Mouse (Mus musculus): ENCODE data around the gene Csf2rb2.
"Not testable (repeated sequence)": the region's sequence is repeated elsewhere in the genome, so short reads cannot be mapped to it uniquely, and the experiment has no call there.

Csf2rb2 gene

GRCm38 (mm10) chr15:78305341-78305933 is at the start of gene Csf2rb2:
Gene Csf2rb2, minus strand, starts transcription at chr15:78305721.
- no peak for DNase-seq (ENCODE audit: low spot score)

DNA sequence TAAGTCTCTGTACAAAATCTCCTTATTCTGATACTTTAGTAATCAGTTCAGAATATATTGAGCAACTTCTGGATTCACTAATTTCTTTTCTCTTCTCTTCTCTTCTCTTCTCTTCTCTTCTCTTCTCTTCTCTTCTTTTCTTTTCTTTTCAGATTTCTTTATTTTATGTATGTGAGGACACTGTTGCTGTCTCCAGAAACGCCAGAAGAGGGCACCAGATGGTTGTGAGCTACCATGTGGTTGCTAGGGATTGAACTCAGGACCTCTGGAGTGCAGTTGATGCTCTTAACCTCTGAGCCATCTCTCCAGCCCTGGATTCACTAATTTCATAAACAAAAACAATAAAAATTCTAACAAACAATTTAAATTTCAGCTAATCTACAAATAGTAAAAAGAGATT is 49.4 kb upstream of the Csf2rb2 start:
- peak; percentile 50 for DNase-seq (ENCODE audit: low spot score)

- DNase-seq (ENCODE audit: low spot score): no peak
Observed at GRCm38 (mm10) chr15:78351586-78352165, 46.2 kb upstream of the Csf2rb2 start.

- DNase-seq (ENCODE audit: low spot score): no peak
Observed at GRCm38 (mm10) chr15:78344567-78344966, 39.0 kb upstream of the Csf2rb2 start.

- no peak for DNase-seq (ENCODE audit: low spot score)
Observed at GRCm38 (mm10) chr15:78343683-78344082, 38.2 kb upstream of the Csf2rb2 start.

DNA sequence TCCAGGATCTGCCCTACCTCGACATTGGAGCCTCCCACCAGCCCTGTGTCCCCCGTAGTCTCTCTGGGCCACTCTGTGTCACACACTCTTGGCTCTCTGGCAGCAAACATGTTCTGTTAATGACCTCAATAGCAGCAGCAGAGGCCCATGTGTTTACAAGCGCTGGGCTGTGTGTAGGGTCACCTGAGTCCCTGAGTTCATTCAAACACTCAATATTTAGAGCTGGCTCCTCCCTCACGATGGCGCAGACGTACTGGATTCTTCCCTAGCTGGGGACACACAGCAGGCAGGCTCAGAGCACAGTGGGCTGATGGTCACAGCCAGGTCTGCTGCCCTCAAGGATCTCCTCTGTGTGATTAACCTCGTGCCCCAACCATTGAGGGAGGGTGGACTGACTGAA is 35.4 kb upstream of the Csf2rb2 start:
- not testable (repeated sequence) for DNase-seq (ENCODE audit: low spot score)

DNA sequence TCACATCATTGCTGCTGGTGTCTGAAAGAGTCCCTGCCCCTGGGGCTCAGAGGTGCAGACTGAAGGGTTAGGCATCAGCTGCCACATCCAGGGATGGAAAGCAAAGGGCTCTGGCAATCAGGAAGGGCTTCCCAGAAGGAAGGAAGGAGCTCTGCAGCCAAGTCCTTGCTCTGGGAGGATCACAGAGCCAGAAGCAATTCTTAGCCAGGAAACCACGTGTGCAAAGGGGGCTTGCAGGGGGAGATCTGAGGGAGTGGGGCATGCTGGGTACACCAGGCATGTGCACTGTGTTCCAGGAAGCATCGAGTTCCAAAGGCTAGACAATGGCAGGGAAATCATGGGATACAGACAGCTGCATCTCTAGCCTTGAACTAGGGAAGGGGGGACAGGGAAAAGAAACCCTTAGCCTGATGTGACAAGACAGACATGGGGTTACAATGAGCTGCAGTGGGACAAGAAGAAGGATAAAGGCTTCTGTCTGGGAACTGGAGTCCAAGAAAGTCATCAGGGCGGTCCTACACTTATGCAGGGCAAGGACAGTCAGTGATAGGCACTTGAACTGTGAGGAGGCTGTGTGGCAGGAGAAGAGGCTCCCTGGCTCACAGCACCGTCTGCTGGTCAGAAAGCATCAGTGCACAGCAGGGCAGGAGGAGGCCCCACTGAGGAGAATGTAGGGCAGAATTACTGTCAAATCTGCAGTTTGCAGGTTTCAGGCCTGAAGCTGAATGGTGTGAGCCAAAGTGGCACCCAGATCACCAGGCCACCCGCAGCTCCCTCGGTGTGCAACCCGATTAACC is 34.3 kb upstream of the Csf2rb2 start:
- DNase-seq (ENCODE audit: low spot score): peak; percentile 44

GRCm38 (mm10) chr15:78334380-78334779 is 28.9 kb upstream of the Csf2rb2 start:
- DNase-seq (ENCODE audit: low spot score): no peak

- no peak for DNase-seq (ENCODE audit: low spot score)
Observed at GRCm38 (mm10) chr15:78332981-78333380, 27.5 kb upstream of the Csf2rb2 start.

- DNase-seq (ENCODE audit: low spot score): no peak
Observed at GRCm38 (mm10) chr15:78331523-78332340, 26.2 kb upstream of the Csf2rb2 start.

- DNase-seq (ENCODE audit: low spot score): no peak
Observed at GRCm38 (mm10) chr15:78330706-78331105, 25.2 kb upstream of the Csf2rb2 start.

- not testable (repeated sequence) for DNase-seq (ENCODE audit: low spot score)
Observed at GRCm38 (mm10) chr15:78329972-78330371, 24.5 kb upstream of the Csf2rb2 start.

DNA sequence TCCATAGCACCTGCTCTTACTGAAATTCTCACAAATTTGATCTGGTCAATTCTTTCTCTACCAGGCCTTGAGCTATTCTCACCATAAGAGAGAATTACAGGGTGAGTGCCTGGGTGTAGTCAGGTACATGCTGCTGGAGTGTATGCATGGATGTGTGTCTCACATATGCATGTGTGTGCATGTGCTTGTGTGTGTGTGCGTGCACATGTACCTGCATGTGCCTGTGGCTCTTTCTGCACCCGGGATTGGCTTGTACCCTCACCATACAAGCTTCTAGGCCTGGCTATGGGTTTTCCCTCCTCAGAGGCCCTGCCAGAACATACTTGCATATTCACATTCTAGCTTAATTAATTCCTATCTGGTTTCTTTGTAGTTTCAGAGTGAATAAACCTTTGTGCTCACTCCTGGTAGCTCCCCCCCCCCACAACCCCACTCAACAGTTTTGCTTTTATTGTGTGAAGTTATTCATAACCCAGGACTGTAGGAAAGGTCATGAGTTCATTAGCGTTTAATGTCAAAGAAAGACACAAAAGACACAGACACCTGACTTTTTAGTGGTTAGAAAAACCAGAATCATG is 23.1 kb upstream of the Csf2rb2 start:
- no peak for DNase-seq (ENCODE audit: low spot score)

- not testable (repeated sequence) for DNase-seq (ENCODE audit: low spot score)
Observed at GRCm38 (mm10) chr15:78327753-78328341, 22.3 kb upstream of the Csf2rb2 start.

GRCm38 (mm10) chr15:78326747-78327146 is 21.2 kb upstream of the Csf2rb2 start:
- no peak for DNase-seq (ENCODE audit: low spot score)

DNA sequence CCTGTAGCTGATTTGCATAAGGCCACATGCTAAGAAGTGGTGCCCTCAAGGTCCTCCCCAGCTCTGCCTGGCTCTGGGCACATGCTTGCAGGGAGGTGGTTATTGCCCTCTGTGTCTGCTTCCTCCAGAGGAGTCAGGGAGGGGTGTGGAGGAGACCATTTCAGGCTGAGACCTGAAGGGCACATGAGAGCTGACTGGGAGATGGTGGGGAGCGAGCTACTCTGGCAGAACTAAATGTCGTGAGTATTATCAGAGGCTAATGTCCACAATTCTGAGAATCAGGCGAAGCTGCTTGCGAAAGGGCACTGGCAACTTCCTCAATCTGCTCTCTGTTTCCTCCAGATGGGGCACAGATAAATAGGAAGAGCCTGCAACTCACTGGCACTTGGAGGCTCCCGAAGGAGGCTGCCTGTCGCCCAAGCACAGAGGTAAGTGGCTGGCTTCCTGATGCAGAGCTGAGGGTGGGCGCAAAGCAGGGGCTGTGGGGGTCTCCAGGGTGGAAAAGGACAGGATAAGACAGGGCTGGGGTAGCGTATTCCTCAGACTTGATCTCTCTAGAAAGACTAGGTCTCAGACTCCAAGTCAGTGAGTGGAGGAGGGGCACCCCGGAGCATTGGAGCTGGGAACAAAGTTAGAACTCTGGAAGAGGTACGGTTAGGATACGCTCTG is 20.3 kb upstream of the Csf2rb2 start, which contains the start of gene Csf2rb:
TSS of gene Csf2rb (plus strand) at position 82 of the 669 bp plus-strand sequence.
- no peak for DNase-seq (ENCODE audit: low spot score)

DNA sequence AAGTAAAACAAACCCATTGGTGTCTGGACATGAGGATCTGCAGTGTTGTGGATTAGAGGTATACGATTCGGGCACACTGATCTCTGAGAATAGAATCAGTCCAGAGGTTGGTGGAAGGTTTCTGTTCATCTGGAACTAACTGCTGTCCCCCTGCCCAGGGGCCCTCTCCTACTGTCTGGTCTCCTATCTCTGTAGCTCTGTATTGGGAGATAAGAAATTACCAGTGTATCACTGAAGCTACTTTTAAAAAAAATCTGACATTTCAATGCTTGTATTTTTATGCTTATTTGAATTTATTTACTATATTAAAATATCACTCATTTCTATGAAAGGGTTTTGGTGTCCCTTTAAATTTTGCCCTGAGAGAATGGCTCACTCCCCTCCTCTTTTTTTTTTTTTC is 18.8 kb upstream of the Csf2rb2 start:
- no peak for DNase-seq (ENCODE audit: low spot score)

DNA sequence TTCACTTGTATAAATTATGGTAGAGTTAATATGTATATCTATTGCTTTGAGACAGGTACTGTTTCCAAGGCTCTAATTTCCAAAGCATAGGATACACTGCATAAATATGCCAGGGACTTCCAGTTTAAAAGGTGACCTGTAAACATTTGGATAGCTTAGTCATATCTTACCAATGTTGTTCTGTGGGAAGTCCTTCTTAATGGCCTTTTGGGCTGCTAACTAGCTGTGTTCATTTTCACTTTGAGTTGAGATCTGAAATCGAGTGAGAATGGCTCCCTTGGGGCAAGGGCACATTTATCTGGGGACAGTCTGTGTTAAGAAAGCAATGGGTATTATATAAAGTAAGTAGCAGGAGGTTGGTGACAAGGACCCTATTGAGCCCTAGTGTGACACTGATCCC is 17.8 kb upstream of the Csf2rb2 start:
- DNase-seq (ENCODE audit: low spot score): no peak

- peak; percentile 64 for DNase-seq (ENCODE audit: low spot score)
Observed at GRCm38 (mm10) chr15:78320825-78321496, 15.4 kb upstream of the Csf2rb2 start.
